Mouse (Mus musculus) heart, embryonic 15.5 days (tissue): ENCODE measurements around the gene Gale. TPM values are rescaled to one million over a fixed set of nuclear protein-coding genes. Genes with fewer than 3 reads are reported as not detected.
A peak's percentile ranks its signal among the peaks of the same experiment; 100 is the strongest.

Experiments used
- ATAC-seq: fragments of 200-750 bp; cut with Nextera tagmentation; replicated peaks from 2 replicates; pipeline ENCODE4 v1.8.0; 2017; ENCODE audit warnings: low read depth, moderate TSS enrichment; ENCODE audit not compliant: insufficient number of reproducible peaks, insufficient read depth, low FRiP score
- H3K27ac ChIP-seq: fragments of 300-500 bp; sonication (generic); 2 replicates; pipeline ENCODE4 v1.5.1; 2015; ENCODE audit warnings: mild to moderate bottlenecking, inconsistent platforms
- H3K27me3 ChIP-seq: fragments of 300-500 bp; sonication (generic); 2 replicates; pipeline ENCODE4 v1.6.1; 2015; ENCODE audit warnings: inconsistent platforms
- H3K36me3 ChIP-seq: fragments of 300-500 bp; sonication (generic); 2 replicates; pipeline ENCODE4 v1.6.1; 2015; ENCODE audit warnings: mild to moderate bottlenecking, inconsistent platforms
- H3K4me1 ChIP-seq: fragments of 300-500 bp; sonication (generic); replicated peaks from 2 replicates; pipeline ENCODE4 v1.6.1; 2015; ENCODE audit warnings: inconsistent platforms
- H3K4me2 ChIP-seq: fragments of 300-500 bp; sonication (generic); 2 replicates; pipeline ENCODE4 v1.6.1; 2015; ENCODE audit warnings: inconsistent platforms, mild to moderate bottlenecking, moderate library complexity
- H3K4me3 ChIP-seq: fragments of 300-500 bp; sonication (generic); 2 replicates; pipeline ENCODE4 v1.5.1; 2015; ENCODE audit warnings: mild to moderate bottlenecking, inconsistent platforms
- H3K9ac ChIP-seq: fragments of 300-500 bp; sonication (generic); 2 replicates; pipeline ENCODE4 v1.6.1; 2015; ENCODE audit warnings: mild to moderate bottlenecking, inconsistent platforms
- H3K9me3 ChIP-seq: fragments of 300-500 bp; sonication (generic); replicated peaks from 2 replicates; pipeline ENCODE4 v1.6.1; 2016; ENCODE audit warnings: inconsistent platforms
- WGBS: fragments of 180-500 bp; shearing (Covaris S2); methylation state at CpG from one replicate; pipeline ENCODE4 v1.1.7; 2015; ENCODE audit warnings: mixed read lengths; 5-methylcytosine and 5-hydroxymethylcytosine counted together
- polyA plus RNA-seq: library from polyadenylated mRNA; unstranded; fragments of >200 nt; fragmentation: Nextera tagmentation; extraction: Ambion mirVana; gene quantifications from 2 replicates; pipeline ENCODE4 v1.2.1, GENCODE M21; 2015

Gene Gale
- polyA plus RNA-seq, 1 experiment from 2014 or later: 17.6 TPM

DNA sequence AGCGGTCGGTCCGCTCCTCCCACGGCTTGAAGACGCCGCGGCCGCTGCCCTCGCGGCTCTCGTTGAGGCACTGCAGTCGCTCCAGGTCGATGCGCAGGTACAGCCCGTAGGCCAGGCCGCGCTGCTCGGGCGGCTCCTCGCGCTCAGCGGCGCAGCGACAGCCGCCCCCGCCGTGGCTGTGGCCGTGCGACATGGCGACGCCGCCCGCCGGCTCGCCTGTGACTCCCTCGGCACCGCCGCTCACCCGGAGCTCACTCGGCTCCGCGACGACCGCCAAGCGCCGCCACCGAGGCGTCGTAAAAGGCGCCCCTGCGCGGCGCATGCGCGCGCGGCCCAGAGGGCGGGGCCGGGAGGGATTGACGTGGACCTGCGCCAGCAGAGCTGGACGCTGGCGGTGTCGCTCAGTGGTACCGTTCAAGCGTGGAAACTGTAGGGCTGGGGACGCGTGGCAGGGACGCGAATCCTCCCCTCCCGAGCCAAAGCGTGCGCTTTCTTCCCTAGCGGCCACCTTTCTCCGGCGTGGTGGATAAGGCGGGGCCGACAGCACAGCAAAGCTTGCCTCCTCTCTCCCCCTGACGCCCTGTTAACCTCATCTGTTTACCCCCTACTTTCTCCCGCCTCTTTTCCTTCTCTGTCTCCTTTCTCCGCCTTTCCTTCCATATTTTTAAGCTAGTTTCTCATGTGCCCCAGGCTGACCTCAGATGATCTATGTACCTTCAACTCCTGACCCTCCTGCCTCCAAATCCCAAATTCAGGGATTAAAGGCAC is 23.6 kb downstream of the Gale start, which contains the start of gene Pithd1:
Gene Pithd1, minus strand, starts transcription at position 322 of the 768 bp plus-strand sequence.
- Histone ChIP-seq H3K27ac (peak within 1 kb of the TSS; percentile 87), H3K4me1 (peaks cover 12% of the 10 kb centered on the region), H3K9me3 (no peaks in the 10 kb centered on the region), H3K4me3 (peak within 1 kb of the TSS; percentile 80), H3K4me2 (peak within 1 kb of the TSS; percentile 87), H3K27me3 (no peaks in the 10 kb centered on the region), H3K36me3 (peaks cover 24% of the 10 kb centered on the region; the same call in 1 of the 2 replicates), H3K9ac (peak within 1 kb of the TSS; percentile 92)
- under 1% methylated on average over 81 of the region's 81 CpGs for WGBS
- ATAC-seq: peak; percentile 88

GRCm38 (mm10) chr4:135987714-135988113 is 24.2 kb downstream of the Gale start:
- Histone ChIP-seq H3K9me3 (no peaks in the 10 kb centered on the region), H3K4me1 (peaks cover 12% of the 10 kb centered on the region), H3K27ac (peak overlapping the region; percentile 87; the same call in 1 of the 2 replicates), H3K27me3 (no peaks in the 10 kb centered on the region), H3K9ac (peak overlapping the region; percentile 92), H3K4me2 (peak overlapping the region; percentile 87), H3K36me3 (peaks cover 24% of the 10 kb centered on the region; the same call in 1 of the 2 replicates), H3K4me3 (peak overlapping the region; percentile 80)
- no peak for ATAC-seq
- WGBS: 64% methylated on average over 9 of the region's 9 CpGs

DNA sequence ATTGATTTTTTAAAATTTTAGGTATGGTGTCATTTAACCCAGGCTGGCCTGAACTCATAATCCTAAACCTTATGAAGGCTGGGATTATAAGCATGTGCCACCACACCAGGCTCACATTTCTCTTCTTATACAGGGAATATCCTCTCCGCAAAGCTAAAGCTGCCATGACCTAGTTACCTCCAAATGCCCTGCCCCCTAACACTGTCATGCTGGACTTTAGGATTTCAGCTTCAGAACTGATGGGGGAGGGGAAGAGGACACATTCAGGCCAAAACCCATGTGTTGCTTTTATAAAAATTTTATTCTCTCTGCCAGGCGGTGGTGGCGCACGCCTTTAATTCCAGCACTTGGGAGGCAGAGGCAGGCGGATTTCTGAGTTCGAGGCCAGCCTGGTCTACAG is 30.4 kb downstream of the Gale start:
- Histone ChIP-seq H3K36me3 (no peaks in the 10 kb centered on the region), H3K4me3 (no peak overlapping the region), H3K9ac (no peak overlapping the region), H3K27ac (no peak overlapping the region), H3K4me2 (no peak overlapping the region), H3K4me1 (no peaks in the 10 kb centered on the region), H3K9me3 (no peaks in the 10 kb centered on the region), H3K27me3 (no peaks in the 10 kb centered on the region)
- ATAC-seq: no peak
- WGBS: 86% methylated on average over 6 of the region's 6 CpGs

DNA sequence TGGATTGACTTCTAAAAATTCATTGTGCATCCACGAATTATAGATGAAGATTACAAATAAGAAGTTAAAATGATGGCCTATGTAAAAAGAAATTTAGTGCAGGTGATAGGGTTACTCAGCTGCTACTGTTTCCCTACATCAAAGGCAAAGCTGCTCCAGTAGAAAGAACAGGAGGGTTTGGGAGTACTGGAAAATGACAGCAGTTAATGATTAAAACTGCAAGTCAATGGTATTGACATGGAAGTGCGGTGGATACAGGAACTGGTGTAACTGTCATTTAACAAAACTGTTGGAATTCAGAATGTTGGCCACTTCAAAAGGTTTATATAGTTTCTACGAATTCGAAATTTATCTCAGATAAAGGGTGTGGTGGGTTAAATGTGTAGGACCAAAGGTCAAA is 31.6 kb downstream of the Gale start:
- Histone ChIP-seq H3K4me3 (no peak overlapping the region), H3K4me1 (no peaks in the 10 kb centered on the region), H3K27me3 (no peaks in the 10 kb centered on the region), H3K36me3 (no peaks in the 10 kb centered on the region), H3K9me3 (no peaks in the 10 kb centered on the region), H3K4me2 (no peak overlapping the region), H3K9ac (no peak overlapping the region), H3K27ac (no peak overlapping the region)
- 81% methylated on average over 4 of the region's 4 CpGs for WGBS
- ATAC-seq: no peak

- Histone ChIP-seq H3K9ac (no peak overlapping the region), H3K27ac (0 out of 2 replicates have a peak overlapping the region, but pooled peaks have one; percentile 2), H3K9me3 (no peaks in the 10 kb centered on the region), H3K27me3 (no peaks in the 10 kb centered on the region), H3K36me3 (peaks cover 66% of the 10 kb centered on the region), H3K4me3 (no peak overlapping the region), H3K4me2 (no peak overlapping the region), H3K4me1 (peaks cover 2% of the 10 kb centered on the region; the same call in 1 of the 2 replicates)
- WGBS: 74% methylated on average over 5 of the region's 5 CpGs
- no peak for ATAC-seq
These were observed 40.7 kb downstream of the Gale start for GRCm38 (mm10) chr4:136004107-136004675.

DNA sequence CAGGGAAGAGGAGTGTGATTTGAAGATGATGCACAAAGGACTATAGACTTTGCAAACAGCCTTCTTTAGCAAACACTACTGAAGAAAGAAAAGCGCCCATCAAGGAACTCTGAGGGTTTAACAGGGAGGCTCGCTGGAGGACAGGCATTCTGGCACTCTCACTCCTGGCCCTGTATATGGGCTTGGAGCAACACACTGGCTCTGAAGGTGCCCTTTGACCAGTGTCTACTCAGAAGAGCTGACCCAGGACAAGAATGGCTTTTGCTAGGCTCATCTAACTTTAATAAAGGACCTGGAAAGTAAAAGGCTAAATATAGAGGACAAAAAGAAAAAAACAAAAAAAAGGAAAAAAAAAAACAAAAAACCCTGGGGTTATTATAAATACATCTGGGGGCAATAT is 41.4 kb downstream of the Gale start:
- no peaks in the 10 kb centered on the region for H3K27me3 ChIP-seq
- peaks cover 73% of the 10 kb centered on the region for H3K36me3 ChIP-seq
- WGBS: 80% methylated on average over 2 of the region's 2 CpGs
- ATAC-seq: no peak
- no peaks in the 10 kb centered on the region for H3K9me3 ChIP-seq
- no peak overlapping the region for H3K27ac ChIP-seq
- no peak overlapping the region for H3K4me2 ChIP-seq
- no peak overlapping the region for H3K9ac ChIP-seq
- H3K4me1 ChIP-seq: peaks cover 2% of the 10 kb centered on the region; the same call in 1 of the 2 replicates
- H3K4me3 ChIP-seq: no peak overlapping the region

DNA sequence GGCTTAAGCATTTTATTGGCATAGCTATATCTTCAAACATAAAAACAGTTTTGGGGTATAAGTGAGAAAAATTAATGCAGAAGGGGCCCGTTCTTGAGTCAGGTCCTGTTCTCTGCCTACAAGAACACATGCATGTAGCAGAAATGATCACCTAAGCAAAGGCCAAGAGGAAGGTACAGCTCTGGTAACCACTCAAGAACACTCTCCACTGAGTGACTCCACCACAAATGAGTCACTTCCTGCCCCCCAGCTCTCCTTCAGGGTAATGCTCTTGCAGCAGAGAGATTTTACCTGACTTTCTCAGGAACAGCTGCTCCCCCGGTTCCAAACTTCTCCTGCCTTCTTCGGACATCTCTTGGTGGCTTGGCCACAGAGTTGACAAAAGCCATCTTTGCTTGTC is 43.3 kb downstream of the Gale start:
- WGBS: 92% methylated on average over 3 of the region's 3 CpGs
- Histone ChIP-seq H3K9ac (no peak overlapping the region), H3K4me1 (peaks cover 2% of the 10 kb centered on the region; the same call in 1 of the 2 replicates)

DNA sequence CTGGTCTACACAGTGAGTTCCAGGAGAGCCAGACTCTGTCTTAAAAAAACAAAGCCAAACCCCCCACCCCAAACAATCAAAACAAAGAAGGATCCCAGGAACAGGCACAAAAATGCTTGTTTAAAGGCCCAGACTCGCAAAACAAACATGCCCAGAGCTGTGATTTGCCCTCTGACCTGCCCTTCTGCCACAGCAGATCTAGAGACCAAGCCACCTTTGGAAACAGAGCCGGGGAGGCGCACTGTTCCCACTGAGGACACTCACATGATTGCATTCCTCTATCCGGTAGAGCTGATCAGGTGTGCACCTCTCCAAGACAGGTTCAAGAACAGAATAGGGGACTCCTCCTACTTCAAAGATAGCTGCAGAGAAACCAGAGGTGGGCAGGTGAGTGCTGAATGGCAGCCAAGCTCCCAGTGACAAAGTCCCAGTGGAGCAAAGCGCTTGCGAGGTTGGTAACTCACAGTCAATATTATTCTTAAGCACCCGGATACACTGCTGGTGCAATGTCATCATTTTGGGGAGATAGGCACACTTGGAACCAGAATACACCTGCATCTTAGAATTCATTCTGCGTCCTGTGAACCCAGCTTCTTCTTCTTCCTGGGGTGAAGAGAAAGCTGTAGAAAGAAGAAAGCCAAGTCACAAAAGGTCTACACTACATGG is 45.4 kb downstream of the Gale start:
- Histone ChIP-seq H3K27me3 (no peaks in the 10 kb centered on the region), H3K9ac (no peak overlapping the region), H3K27ac (no peak overlapping the region), H3K4me1 (peaks cover 2% of the 10 kb centered on the region; the same call in 1 of the 2 replicates), H3K9me3 (no peaks in the 10 kb centered on the region), H3K4me2 (no peak overlapping the region), H3K36me3 (peaks cover 79% of the 10 kb centered on the region), H3K4me3 (no peak overlapping the region)
- no peak for ATAC-seq
- 92% methylated on average over 8 of the region's 8 CpGs for WGBS

More for the DNA sequence above, 43.3 kb downstream of the Gale start:
- no peak overlapping the region for H3K4me2 ChIP-seq
- peaks cover 86% of the 10 kb centered on the region for H3K36me3 ChIP-seq
- H3K27ac ChIP-seq: no peak overlapping the region
- no peak overlapping the region for H3K4me3 ChIP-seq
- ATAC-seq: no peak
- H3K27me3 ChIP-seq: no peaks in the 10 kb centered on the region
- H3K9me3 ChIP-seq: no peaks in the 10 kb centered on the region

- H3K9me3 ChIP-seq: no peaks in the 10 kb centered on the region
- 92% methylated on average over 4 of the region's 4 CpGs for WGBS
- H3K4me2 ChIP-seq: no peak overlapping the region
- H3K4me1 ChIP-seq: no peaks in the 10 kb centered on the region
- no peak overlapping the region for H3K4me3 ChIP-seq
- H3K9ac ChIP-seq: no peak overlapping the region
- ATAC-seq: no peak
- no peaks in the 10 kb centered on the region for H3K27me3 ChIP-seq
- H3K27ac ChIP-seq: no peak overlapping the region
- H3K36me3 ChIP-seq: peaks cover 63% of the 10 kb centered on the region
These were observed 47.1 kb downstream of the Gale start for GRCm38 (mm10) chr4:136010586-136010985.

DNA sequence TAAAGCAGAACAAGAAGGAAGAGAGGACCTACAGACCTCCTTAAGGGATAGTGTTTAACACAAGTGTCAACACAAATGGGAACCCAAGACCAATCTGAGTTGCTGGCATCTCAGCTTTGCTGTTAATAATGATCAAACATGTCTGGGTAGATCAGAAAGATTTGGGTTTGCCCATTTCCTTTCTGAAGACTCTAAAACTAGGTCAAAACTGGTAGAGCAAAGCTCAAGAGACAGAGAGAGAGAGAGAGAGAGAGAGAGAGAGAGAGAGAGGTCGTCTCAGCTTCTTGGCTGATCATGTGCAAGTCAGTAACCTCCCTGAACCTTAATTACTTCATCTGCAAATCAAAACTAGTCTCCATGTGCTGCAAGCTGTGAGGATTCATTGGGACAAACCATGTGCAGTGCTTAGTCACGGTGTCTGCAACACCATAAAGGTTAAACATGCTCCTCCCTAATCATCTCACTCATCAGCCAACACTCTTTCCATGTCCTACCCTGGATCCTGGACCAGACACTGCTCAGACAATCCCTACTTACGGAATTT is 52.6 kb downstream of the Gale start:
- Histone ChIP-seq H3K27me3 (no peaks in the 10 kb centered on the region), H3K36me3 (peaks cover 13% of the 10 kb centered on the region), H3K27ac (no peak overlapping the region), H3K4me3 (no peak overlapping the region), H3K4me1 (peaks cover 14% of the 10 kb centered on the region), H3K9ac (no peak overlapping the region), H3K4me2 (no peak overlapping the region), H3K9me3 (no peaks in the 10 kb centered on the region)
- ATAC-seq: no peak
- WGBS: 80% methylated on average over 3 of the region's 3 CpGs
